Mouse (Mus musculus): ENCODE data around the gene Zfp335.

- TF ChIP-seq POLR2A (IDR thresholded peaks at IDR 0.05; ENCODE audit: borderline replicate concordance, extremely low read depth, low read depth, low read length) (no peak; the same call in 1 of the 2 replicates), CTCF (IDR thresholded peaks at IDR 0.05; ENCODE audit: insufficient read depth, low read length) (no peak)
These were observed 594 bp upstream of the Zfp335 start for GRCm38 (mm10) chr2:164912151-164912550.
